Mouse (Mus musculus): ENCODE measurements around the gene Tgif1.

DNA sequence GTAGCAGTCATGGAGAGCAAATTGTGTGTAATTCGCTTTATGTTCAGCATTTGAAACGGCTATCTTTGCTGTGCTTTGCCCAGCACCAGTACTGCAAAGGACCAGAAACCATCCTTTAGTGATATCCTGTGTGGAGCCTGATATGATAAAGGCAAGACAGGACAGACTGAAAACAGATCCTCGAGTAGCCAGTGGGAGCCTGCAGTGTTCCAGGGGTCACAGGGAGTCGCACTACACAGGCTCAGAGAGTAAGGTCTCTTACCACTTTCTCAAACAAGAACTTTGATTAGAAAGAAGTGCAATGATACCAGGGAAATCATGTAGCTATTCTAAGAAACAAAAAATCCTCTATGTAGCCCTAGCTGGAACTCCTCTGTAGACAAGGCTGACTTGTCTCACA is 58.1 kb downstream of the Tgif1 start:
- no peak for TF ChIP-seq CTCF (IDR thresholded peaks at IDR 0.05; ENCODE audit: low read depth)
- no peak for TF ChIP-seq EP300 (IDR thresholded peaks at IDR 0.05; ENCODE audit: low read depth)

Data from heart, postnatal 0 days (tissue).